Mouse (Mus musculus): ENCODE results near the gene Ssbp2.

GRCm38 (mm10) chr13:91457974-91458373 is 2.1 kb upstream of the Ssbp2 start:
- no peak for TF ChIP-seq CTCF (IDR thresholded peaks at IDR 0.05; ENCODE audit: insufficient read depth, low read length)
- TF ChIP-seq POLR2A (IDR thresholded peaks at IDR 0.05; ENCODE audit: borderline replicate concordance, extremely low read depth, low read depth, low read length), result no peak
